Mouse (Mus musculus): ENCODE measurements around the gene Mfsd9.
"Not testable (repeated sequence)": the region's sequence is repeated elsewhere in the genome, so short reads cannot be mapped to it uniquely, and the experiment has no call there.

- not testable (repeated sequence) for TF ChIP-seq CTCF (IDR thresholded peaks at IDR 0.05; ENCODE audit: low read depth, low read length); POLR2AphosphoS5 (IDR thresholded peaks at IDR 0.05; ENCODE audit: insufficient replicate concordance, low read depth, low read length); TAL1 (conservative IDR thresholded peaks at IDR 0.05; ENCODE audit: low read depth, low read length)
These were observed 52.2 kb downstream of the Mfsd9 start for GRCm38 (mm10) chr1:40738246-40738645.
